In genomic region chr5:86962849-86963248, GRCm38 (mm10) we compare ENCODE assay signal across 24 mouse cellular contexts. TPM values are rescaled to one million over a fixed set of nuclear protein-coding genes. Genes with fewer than 3 reads are reported as not detected.
"Had no signal": no experiment of that assay in that cellular context is flagged by ENCODE, and none has a peak within 500 bp of the region (broad histone marks: within the 10 kb centered on the region; RNA-seq: fewer than 3 reads in every experiment).

No protein-coding gene starts in this region.

RNA-seq across cellular contexts. Expression of gene Ugt2b1, which starts 36.5 kb away (rescaled TPM):
- polyA plus RNA-seq: limb, embryonic 10.5 days; limb, embryonic 11.5 days; limb, embryonic 12.5 days; limb, embryonic 13.5 days; limb, embryonic 14.5 days; limb, embryonic 15.5 days; liver, embryonic 11.5 days; lung, embryonic 14.5 days; lung, embryonic 15.5 days; lung, embryonic 16.5 days; lung, postnatal 0 days; macrophage; midbrain, embryonic 10.5 days; midbrain, embryonic 11.5 days; midbrain, embryonic 12.5 days; midbrain, embryonic 13.5 days; midbrain, embryonic 14.5 days; midbrain, embryonic 15.5 days; midbrain, embryonic 16.5 days; midbrain, postnatal 0 days; myocyte; neural tube, embryonic 11.5 days; neural tube, embryonic 12.5 days had no signal

RNA-seq across cellular contexts. Expression of gene Ugt2b35, which starts 37.8 kb away (rescaled TPM):
- polyA plus RNA-seq: limb, embryonic 10.5 days; limb, embryonic 11.5 days; limb, embryonic 12.5 days; limb, embryonic 13.5 days; limb, embryonic 14.5 days; limb, embryonic 15.5 days; lung, adult 2 months; lung, embryonic 14.5 days; lung, embryonic 15.5 days; lung, embryonic 16.5 days; lung, postnatal 0 days; macrophage; midbrain, embryonic 10.5 days; midbrain, embryonic 11.5 days; midbrain, embryonic 12.5 days; midbrain, embryonic 13.5 days; midbrain, embryonic 14.5 days; midbrain, embryonic 15.5 days; midbrain, embryonic 16.5 days; midbrain, postnatal 0 days; myocyte; neural tube, embryonic 11.5 days; neural tube, embryonic 12.5 days had no signal

RNA-seq across cellular contexts. Expression of gene Ugt2b34, which starts 56.1 kb away (rescaled TPM):
- polyA plus RNA-seq: limb, embryonic 10.5 days; limb, embryonic 11.5 days; limb, embryonic 12.5 days; limb, embryonic 13.5 days; lung, embryonic 14.5 days; lung, postnatal 0 days; macrophage; midbrain, embryonic 10.5 days; midbrain, embryonic 11.5 days; midbrain, embryonic 12.5 days; midbrain, embryonic 13.5 days; midbrain, embryonic 14.5 days; midbrain, embryonic 15.5 days; midbrain, embryonic 16.5 days; midbrain, postnatal 0 days; myocyte; neural tube, embryonic 11.5 days; neural tube, embryonic 12.5 days had no signal
